Mouse (Mus musculus): ENCODE measurements around the gene Ano4.

GRCm38 (mm10) chr10:89164533-89164932 is 180.0 kb downstream of the Ano4 start:
- TF ChIP-seq CTCF (IDR thresholded peaks at IDR 0.05; ENCODE audit: control insufficient read depth, insufficient read depth, insufficient read length), result no peak
- TF ChIP-seq MYOD1 (IDR thresholded peaks at IDR 0.05; ENCODE audit: control insufficient read depth, insufficient read length, low read depth), result no peak
- no peak for TF ChIP-seq USF1 (IDR thresholded peaks at IDR 0.05; ENCODE audit: low read depth)
- TF ChIP-seq MYOG (IDR thresholded peaks at IDR 0.05; ENCODE audit: control insufficient read depth, extremely low read depth, insufficient read length), result no peak
- no peak for TF ChIP-seq MAX (IDR thresholded peaks at IDR 0.05)
